Mouse (Mus musculus): ENCODE data around the gene Ptov1.

- TF ChIP-seq CTCF (IDR thresholded peaks at IDR 0.05; ENCODE audit: extremely low read depth, insufficient read depth, insufficient read length, insufficient replicate concordance), result no peak
- peak; percentile 17 for TF ChIP-seq POLR2A (IDR thresholded peaks at IDR 0.05; ENCODE audit: low read depth, low read length)
Measured at GRCm38 (mm10) chr7:44839491-44840191, 29.9 kb downstream of the Ptov1 start.
